Mouse (Mus musculus): ENCODE data around the gene Zdhhc1.

GRCm38 (mm10) chr8:105489281-105489680 lies 7.4 kb downstream of the Zdhhc1 start:
- TF ChIP-seq ZC3H11A (IDR thresholded peaks at IDR 0.05; ENCODE audit: borderline replicate concordance, low read depth, low read length) (no peak), HCFC1 (IDR thresholded peaks at IDR 0.05; ENCODE audit: borderline replicate concordance, insufficient read depth, low read length) (no peak)

All from ES-E14 (cell line).